Mouse (Mus musculus) small intestine, adult 2 months (tissue): Measurements from ENCODE around the gene Med13l.

Experiments used
- CTCF ChIP-seq: fragments of 200-500 bp; IDR thresholded peaks from 2 replicates; pipeline ENCODE4 v1.5.1; 2012; ENCODE audit warnings: low read depth, mild to moderate bottlenecking, control low read depth, inconsistent platforms, low read length, moderate library complexity, mixed read lengths; ENCODE audit not compliant: insufficient replicate concordance, insufficient read length; ENCODE audit errors: extremely low read depth
- POLR2A ChIP-seq: fragments of 200-500 bp; IDR thresholded peaks from 2 replicates; pipeline ENCODE4 v1.6.1; 2012; ENCODE audit warnings: low read depth, mild to moderate bottlenecking, control low read depth, inconsistent platforms, low read length, moderate library complexity

DNA sequence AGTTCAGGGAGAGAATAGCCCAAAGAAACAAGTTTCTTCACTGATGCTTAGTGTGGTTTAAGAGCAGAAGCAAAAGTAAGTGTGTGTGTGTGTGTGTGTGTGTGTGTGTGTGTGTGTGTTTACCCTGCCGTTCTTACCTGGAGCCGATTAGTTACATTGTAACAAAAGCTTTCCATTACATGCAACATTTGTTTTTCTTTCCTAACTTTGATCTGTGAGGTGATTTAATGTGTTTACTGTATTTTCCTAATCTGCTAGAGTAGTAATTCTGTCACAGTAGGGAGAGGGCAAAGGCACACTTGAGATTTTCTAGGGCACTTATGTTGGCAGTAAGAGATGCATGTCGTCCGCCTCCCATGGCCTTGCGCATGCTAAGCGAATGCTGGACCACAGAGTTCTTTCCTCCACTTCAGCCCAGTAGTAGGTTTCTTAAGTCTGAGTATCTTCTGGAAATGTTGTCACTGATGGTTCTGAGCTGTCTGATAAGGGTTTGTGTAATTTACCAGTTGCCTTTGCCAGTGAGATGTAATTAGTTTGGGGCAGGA, 28.0 kb downstream of the Med13l start:
- TF ChIP-seq CTCF (no peak), POLR2A (no peak)
